Mouse (Mus musculus) brain, embryonic 14.5 days (tissue): Measurements from ENCODE around the gene 4921517D22Rik.
"Not testable (repeated sequence)": the region's sequence is repeated elsewhere in the genome, so short reads cannot be mapped to it uniquely, and the experiment has no call there.

Source experiments
- CTCF ChIP-seq: fragments of 200-500 bp; IDR thresholded peaks from 2 replicates; pipeline ENCODE4 v1.5.1; 2012; ENCODE audit warnings: inconsistent platforms, mild to moderate bottlenecking, moderate library complexity, borderline replicate concordance; ENCODE audit not compliant: insufficient read depth, insufficient read length; ENCODE audit errors: extremely low read depth
- POLR2A ChIP-seq: fragments of 200-500 bp; IDR thresholded peaks from 2 replicates; pipeline ENCODE4 v1.6.1; 2012; ENCODE audit warnings: mild to moderate bottlenecking, inconsistent platforms, borderline replicate concordance; ENCODE audit not compliant: poor library complexity, insufficient read depth, insufficient read length, severe bottlenecking; ENCODE audit errors: extremely low read depth

- not testable (repeated sequence) for TF ChIP-seq POLR2A, CTCF
Observed at GRCm38 (mm10) chr13:59718857-59719440, 25.0 kb upstream of the 4921517D22Rik start.
